Mouse (Mus musculus) Muller cell, postnatal 12 days (primary cell): ENCODE data around the gene Dpf2.

Source experiments
- DNase-seq: peaks from one replicate; pipeline ENCODE4 v3.0.0-alpha.2; 2015; ENCODE audit errors: inconsistent ontology term

The Dpf2 gene

DNA sequence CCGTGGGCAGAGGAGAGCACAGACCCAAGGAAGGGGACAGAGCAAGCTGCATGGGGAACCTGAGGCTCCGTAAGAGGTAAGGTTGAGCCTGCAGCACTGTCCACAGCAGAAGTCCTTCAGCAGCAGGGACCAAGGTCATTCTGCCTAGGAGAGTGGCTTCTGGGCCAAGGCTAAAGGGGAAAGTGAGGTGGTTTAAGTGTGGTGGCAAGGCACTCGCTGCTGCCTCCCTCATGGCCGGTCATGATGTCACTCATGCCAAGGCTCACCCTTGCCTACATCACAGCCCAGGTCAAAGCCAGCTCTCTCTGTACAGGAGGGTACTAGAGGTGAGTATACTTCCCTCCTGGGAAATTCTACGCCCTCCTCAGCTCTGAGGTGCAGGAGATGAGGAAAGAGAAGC is 49.0 kb downstream of the Dpf2 start:
- DNase-seq: no peak

DNA sequence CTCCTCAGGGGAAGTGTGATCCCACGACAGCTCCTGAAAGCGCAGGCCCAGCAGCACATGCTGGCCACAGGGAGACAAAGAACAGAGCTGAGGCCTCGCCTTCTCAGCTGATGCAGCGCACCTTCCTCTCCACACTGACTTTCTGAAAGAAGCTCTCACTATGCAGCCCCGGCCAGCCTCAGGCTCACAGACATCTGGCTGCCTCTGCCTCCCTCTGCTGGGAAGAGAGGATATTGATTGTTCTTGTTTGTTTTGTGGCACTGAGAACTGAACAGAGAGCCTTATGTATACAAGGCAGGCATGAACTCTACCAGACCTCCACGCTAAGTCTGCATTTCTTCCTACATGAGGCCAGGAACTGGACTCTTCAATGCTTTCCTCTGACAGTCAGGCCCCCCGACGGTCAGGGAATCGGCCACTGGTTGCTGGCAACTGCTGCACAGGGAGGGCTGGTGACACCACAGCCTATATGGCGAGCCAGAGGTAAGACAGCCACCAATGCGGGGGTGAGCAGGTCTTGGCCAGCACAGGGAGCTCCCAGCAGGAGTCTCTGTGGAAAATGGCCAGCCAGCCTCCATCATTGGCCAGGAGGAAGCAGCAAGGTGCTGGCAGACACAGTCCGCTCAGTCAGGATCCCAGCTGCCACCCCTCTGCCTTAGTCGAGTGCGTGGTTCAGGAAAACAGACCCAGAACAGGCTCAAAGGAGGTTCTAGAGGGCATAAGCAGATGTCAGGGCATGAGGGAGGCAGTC is 50.3 kb downstream of the Dpf2 start:
- DNase-seq: no peak

- no peak for DNase-seq
Observed at GRCm38 (mm10) chr19:5856604-5857003, 56.2 kb downstream of the Dpf2 start.

- DNase-seq: no peak
Observed at GRCm38 (mm10) chr19:5852035-5852722, 60.6 kb downstream of the Dpf2 start.

- DNase-seq: peak; percentile 89
Observed at GRCm38 (mm10) chr19:5851481-5851971, 61.3 kb downstream of the Dpf2 start.

- DNase-seq: no peak
Observed at GRCm38 (mm10) chr19:5850860-5851259, 62.0 kb downstream of the Dpf2 start.

DNA sequence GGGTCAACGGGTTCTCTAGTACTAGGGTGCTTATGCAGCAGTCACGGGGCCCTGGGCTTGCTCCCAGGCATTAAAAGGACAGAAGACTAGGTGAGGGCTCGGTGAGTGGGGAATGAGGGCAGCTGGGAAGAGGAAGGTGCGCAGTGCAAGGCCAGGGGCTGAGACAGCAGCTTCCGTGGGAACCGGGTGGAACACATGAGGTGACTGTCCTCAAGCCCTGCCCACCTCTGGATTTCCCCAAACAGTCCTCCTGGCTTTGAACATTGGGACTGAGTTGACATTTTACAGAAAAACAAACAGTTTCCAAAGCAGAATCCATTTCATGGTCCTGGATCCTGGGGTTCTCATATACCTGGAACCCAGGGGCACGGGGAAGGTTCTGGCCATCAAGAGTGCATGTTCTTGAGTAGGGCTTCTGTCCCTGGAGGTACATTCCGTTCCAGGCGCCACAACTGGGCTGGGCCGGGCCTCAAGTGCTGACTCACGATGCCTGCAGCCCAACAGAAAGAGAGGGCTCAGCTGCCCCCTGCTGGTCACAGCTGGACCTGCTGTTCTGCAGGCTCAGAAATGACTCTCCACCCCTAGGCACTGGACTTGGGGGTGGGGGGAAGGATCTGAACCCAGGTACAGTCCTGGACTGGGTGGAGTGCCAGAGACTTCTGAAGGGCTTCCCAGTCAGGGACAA is 62.8 kb downstream of the Dpf2 start:
- DNase-seq: peak; percentile 91

DNA sequence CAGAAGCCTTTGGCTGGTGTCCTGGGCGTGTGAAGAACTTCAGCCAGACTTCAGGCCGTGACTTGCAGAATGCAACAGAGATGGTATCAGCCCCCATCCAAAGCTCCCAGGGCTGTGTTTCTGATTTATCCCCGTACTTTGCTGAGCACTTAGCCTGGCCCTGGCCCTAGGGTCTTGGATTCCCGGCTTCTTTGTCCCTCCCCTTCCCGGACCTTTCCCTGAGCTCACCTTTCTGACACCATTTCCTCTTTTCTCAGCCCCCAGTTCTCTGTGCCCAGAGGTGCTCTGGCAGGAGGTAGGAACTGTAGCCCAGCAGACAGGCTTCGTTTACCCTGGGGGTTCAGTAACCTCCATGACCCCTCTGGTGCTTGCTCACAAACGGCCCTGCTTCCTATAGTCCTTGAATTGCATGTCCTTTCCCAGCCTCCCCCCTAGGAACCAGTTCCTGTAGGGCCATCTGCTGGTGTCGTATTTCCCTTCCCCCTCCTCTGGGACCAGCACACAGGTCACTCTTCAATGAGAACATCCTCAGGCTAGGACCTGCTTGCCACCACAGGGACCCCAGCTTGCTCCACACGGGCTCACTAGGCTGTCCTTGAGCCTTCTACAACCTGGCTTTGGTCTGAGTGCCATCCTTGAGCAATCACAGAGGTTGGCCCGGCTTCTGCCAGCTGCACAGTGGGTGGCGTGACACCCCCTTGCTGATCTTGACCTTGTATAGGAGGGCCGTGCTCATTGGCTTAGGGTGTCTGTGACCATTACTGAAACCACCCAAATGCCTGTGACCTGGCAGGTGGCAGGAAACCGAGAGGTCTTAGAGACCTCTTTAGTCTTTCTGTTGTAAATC is 63.8 kb downstream of the Dpf2 start:
- peak; percentile 36 for DNase-seq

DNA sequence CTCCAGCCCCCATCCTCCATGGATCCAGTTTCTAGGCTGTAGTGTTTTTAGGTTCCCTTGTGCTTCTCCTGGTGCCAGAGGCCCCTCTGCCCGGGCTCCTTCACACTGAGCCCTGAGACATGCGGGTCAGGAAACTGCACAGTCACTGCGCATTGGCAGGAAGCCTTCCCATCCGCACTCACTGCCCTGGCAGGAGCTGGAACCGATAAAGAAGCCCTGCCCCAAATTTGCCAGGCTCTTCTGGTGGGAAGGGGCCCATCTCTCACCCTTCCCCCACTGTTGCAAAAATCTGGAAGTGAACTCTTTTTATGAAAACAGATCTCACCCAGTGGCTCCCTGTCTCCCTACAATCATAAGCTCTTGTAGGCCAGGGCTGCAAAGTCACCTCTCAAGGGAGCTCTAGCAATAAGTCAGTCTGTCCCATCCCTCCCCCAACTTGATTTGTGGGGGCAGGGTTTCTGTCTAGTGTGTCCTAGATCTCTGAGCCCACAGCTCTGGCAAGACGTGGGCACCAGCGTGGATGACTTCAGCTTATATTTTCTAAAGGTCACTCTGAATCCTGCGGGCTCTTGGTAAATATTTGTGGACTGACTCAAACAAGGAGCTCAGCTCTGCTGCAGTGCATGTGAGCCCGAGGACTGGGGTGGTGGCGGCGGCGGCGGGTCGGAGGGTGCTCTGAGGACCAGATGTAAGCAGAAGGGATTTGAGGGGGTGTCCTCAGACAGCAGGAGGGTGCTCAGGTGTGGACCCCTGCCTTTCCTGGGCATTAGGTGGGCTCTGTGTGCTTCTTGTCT is 64.6 kb downstream of the Dpf2 start:
- DNase-seq: peak; percentile 86

DNA sequence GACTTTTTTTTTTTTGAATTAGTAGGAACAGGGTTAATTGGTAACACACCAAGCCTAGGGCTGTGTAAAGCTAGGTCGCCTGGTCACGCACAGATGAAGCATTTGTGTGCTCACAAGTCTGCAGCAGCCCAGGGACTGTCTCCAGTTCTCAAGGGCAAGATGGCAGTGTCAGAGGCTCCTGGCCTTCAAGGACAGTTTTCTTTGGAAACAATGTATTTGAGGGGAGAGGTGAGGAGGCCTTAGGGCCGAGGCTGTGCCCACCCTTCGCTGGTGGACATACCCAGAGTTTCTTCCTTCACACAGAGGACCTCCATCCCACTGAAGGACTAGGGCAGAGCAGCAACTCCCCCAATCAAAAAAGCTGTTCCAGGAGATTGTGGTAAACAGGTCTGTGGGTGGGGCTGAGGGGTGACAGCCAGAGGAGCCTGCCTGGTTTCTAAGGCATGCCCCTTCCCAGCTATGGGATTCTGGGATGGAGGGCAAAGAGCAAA is 65.5 kb downstream of the Dpf2 start:
- DNase-seq: peak; percentile 52

GRCm38 (mm10) chr19:5846557-5847305 is 66.1 kb downstream of the Dpf2 start:
- DNase-seq: peak; percentile 100
